Mouse (Mus musculus) lung, postnatal 0 days (tissue): ENCODE results near the gene Mpig6b.

ENCODE experiments used
- CTCF ChIP-seq: IDR thresholded peaks from 2 replicates; pipeline ENCODE4 v1.5.1; 2016; ENCODE audit warnings: antibody characterized with exemption, mild to moderate bottlenecking
- EP300 ChIP-seq: IDR thresholded peaks from 2 replicates; pipeline ENCODE4 v1.6.1; 2016; ENCODE audit warnings: antibody characterized with exemption, mild to moderate bottlenecking, control low read depth

DNA sequence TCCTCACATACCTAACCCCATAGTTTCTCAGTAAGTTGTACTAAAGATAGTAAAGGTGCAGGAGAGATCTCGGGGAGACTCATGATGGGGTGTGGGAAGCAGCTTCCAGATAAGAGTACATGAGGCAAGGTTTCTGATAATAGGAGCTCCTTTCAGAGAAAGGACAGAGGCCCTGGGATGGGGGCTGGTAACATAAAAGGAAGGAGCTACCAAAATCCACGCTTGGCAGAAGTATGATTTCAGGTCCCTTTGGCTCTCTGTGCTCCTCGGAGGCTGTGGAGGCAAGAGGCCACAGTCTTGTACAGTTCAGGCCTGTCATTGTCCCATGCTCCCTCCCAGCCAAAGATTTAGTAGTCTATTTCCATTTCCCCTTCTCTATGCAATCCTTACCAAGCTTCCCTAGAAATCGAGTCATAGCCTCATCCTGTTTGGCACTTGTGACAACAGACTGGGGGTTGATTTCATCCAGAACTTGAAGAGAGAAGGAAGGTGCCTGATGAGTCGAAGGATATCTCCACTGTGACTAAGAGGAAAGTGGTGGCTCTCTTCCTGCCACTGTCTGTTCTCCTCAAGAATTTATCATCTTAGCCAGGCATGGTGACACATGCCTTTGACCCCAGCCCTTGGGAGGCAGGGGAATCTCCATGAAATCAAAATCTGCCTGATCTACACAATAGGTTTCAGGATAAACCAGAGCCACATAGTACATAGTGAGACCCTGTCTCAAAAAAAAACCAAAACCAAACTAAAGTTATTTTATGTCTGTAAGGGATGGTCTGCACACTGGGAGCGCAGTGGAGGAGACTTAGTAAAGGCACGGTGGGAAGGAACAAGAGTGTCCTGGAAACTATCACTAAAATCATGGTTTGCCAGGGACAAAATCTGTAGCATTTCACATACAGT is 20.8 kb downstream of the Mpig6b start:
- TF ChIP-seq EP300 (no peak; the same call in 1 of the 2 replicates), CTCF (no peak)
